Mouse (Mus musculus) brain, adult 10 weeks (tissue): Measurements from ENCODE around the gene Ndufs5. TPM values are rescaled to one million over a fixed set of nuclear protein-coding genes. Genes with fewer than 3 reads are reported as not detected.

Experiments used
- polyA plus RNA-seq: library from polyadenylated mRNA; stranded (reverse); fragments of 350-450 nt; fragmentation: Illumina TruSeq; extraction: RNeasy Lipid Tissue Mini Kit (QIAGEN cat#74804); gene quantifications from one replicate; pipeline ENCODE4 v1.2.3, GENCODE M21; 2015; ENCODE audit warnings: low read depth, low replicate concordance

The Ndufs5 gene
- 577 TPM for polyA plus RNA-seq

GRCm38 (mm10) chr4:123717574-123718433 is at the start of gene Ndufs5:
TSS of gene Ndufs5 (minus strand) at chr4:123718202.

GRCm38 (mm10) chr4:123750152-123750651 is 32.2 kb upstream of the Ndufs5 start, which contains the start of gene Akirin1:
TSS of gene Akirin1 (minus strand) at chr4:123750345.

GRCm38 (mm10) chr4:123684260-123684659 is 33.7 kb downstream of the Ndufs5 start, which contains the start of gene Macf1:
TSS of gene Macf1 (minus strand) at chr4:123684360.

Other genes with a start within 250 kb of the Ndufs5 start
- 131 TPM for gene Macf1, start 33.8 kb downstream of the Ndufs5 start, polyA plus RNA-seq
- gene Akirin1, start 32.1 kb upstream of the Ndufs5 start, polyA plus RNA-seq = 64.2 TPM
- gene Rhbdl2, start 69.7 kb upstream of the Ndufs5 start, polyA plus RNA-seq = 1.7 TPM
- gene 4933427I04Rik, start 141.5 kb upstream of the Ndufs5 start, polyA plus RNA-seq = not detected
- gene Mycbp, start 186.6 kb upstream of the Ndufs5 start, polyA plus RNA-seq = 21.7 TPM
- 75.4 TPM for gene Rragc, start 199.2 kb upstream of the Ndufs5 start, polyA plus RNA-seq
- gene 4930535I16Rik, start 199.8 kb upstream of the Ndufs5 start, polyA plus RNA-seq = not detected